Mouse (Mus musculus) kidney, embryonic 16.5 days (tissue): ENCODE data around the gene Ntng2. TPM values are rescaled to one million over a fixed set of nuclear protein-coding genes. Genes with fewer than 3 reads are reported as not detected.
A peak's percentile ranks its signal among the peaks of the same experiment; 100 is the strongest.

Source experiments
- ATAC-seq: fragments of 200-750 bp; cut with Nextera tagmentation; 2 replicates; pipeline ENCODE4 v1.8.0; 2017; ENCODE audit warnings: moderate TSS enrichment; ENCODE audit not compliant: low FRiP score, low TSS enrichment
- H3K27ac ChIP-seq: fragments of 300-500 bp; sonication (generic); 2 replicates; pipeline ENCODE4 v1.5.1; 2014; ENCODE audit warnings: low read length
- H3K27me3 ChIP-seq: fragments of 300-500 bp; sonication (generic); 2 replicates; pipeline ENCODE4 v1.6.1; 2014; ENCODE audit warnings: low read length, control low read depth, mixed read lengths; ENCODE audit not compliant: insufficient read depth
- H3K36me3 ChIP-seq: fragments of 300-500 bp; sonication (generic); 2 replicates; pipeline ENCODE4 v1.6.1; 2014; ENCODE audit warnings: low read length, control low read depth, mixed read lengths; ENCODE audit not compliant: insufficient read depth
- H3K4me1 ChIP-seq: fragments of 300-500 bp; sonication (generic); 2 replicates; pipeline ENCODE4 v1.6.1; 2014; ENCODE audit warnings: low read length, control low read depth, mixed read lengths; ENCODE audit not compliant: insufficient read depth
- H3K4me2 ChIP-seq: fragments of 300-500 bp; sonication (generic); replicated peaks from 2 replicates; pipeline ENCODE4 v1.6.1; 2014; ENCODE audit warnings: low read depth, low read length
- H3K4me3 ChIP-seq: fragments of 300-500 bp; sonication (generic); 2 replicates; pipeline ENCODE4 v1.5.1; 2014; ENCODE audit warnings: mild to moderate bottlenecking, low read length
- H3K9ac ChIP-seq: fragments of 300-500 bp; sonication (generic); replicated peaks from 2 replicates; pipeline ENCODE4 v1.6.1; 2014; ENCODE audit warnings: low read length
- H3K9me3 ChIP-seq: fragments of 300-500 bp; sonication (generic); 2 replicates; pipeline ENCODE4 v1.6.1; 2016; ENCODE audit warnings: low read length, control low read depth
- WGBS: fragments of 180-500 bp; shearing (Covaris S2); extraction: QIAGEN DNeasy Blood & Tissue Kit; methylation state at CpG from one replicate; pipeline ENCODE4 v1.1.7; 2014; 5-methylcytosine and 5-hydroxymethylcytosine counted together
- polyA plus RNA-seq: library from polyadenylated mRNA; unstranded; fragments of >200 nt; fragmentation: Nextera tagmentation; extraction: Ambion mirVana; gene quantifications from 2 replicates; pipeline ENCODE4 v1.2.1, GENCODE M21; 2015

The Ntng2 gene
- polyA plus RNA-seq, 1 experiment from 2014 or later: 5.1 TPM

DNA sequence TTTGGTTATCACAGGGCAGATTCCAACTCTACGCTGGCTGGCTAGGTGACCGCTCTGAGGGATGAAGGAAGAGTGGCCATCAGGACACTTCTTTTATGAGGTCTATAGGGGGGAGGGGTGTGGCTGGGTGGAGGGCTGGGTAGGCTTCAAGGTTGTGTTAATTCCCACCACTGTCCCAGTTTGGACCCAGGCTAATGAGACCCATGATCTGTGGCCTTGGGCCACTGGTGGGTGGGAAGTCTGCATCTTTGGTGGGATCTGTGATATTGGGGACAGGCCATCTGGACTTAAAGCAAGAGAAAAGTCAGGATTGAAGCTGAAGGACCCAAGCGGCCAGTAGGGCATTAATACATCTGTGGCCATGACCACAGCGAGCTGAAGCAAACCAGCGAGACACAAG is 34.0 kb downstream of the Ntng2 start:
- Histone ChIP-seq H3K4me2 (no peak overlapping the region), H3K9ac (no peak overlapping the region), H3K4me1 (no peaks in the 10 kb centered on the region), H3K27ac (no peak overlapping the region), H3K9me3 (no peaks in the 10 kb centered on the region), H3K36me3 (no peaks in the 10 kb centered on the region), H3K4me3 (no peak overlapping the region), H3K27me3 (no peaks in the 10 kb centered on the region)
- WGBS: 77% methylated on average over 5 of the region's 5 CpGs
- ATAC-seq: no peak

DNA sequence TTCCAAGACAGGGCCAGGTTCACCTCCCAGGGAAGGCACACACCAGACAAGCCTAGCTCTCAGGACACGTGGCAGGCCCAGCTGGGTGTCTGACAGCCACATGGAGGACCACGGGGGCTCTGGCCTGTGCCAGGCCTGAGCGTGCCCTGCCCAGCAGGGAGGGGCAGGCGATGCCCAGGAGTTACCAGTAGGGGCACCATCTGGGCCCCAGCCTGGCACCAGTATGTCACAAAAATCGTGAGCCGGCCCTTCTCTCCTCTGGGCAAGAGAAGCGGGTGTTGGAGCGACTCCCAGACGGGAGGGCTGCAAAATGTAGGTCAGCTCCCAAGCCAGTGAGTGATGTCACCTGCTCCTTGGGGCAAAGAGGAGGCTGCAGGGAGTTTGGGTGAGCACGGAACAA is 34.9 kb downstream of the Ntng2 start:
- H3K27me3 ChIP-seq: no peaks in the 10 kb centered on the region
- no peaks in the 10 kb centered on the region for H3K36me3 ChIP-seq
- no peaks in the 10 kb centered on the region for H3K4me1 ChIP-seq
- ATAC-seq: no peak
- H3K27ac ChIP-seq: no peak overlapping the region
- H3K4me3 ChIP-seq: no peak overlapping the region
- no peaks in the 10 kb centered on the region for H3K9me3 ChIP-seq
- WGBS: 70% methylated on average over 9 of the region's 10 CpGs
- H3K4me2 ChIP-seq: no peak overlapping the region
- no peak overlapping the region for H3K9ac ChIP-seq

DNA sequence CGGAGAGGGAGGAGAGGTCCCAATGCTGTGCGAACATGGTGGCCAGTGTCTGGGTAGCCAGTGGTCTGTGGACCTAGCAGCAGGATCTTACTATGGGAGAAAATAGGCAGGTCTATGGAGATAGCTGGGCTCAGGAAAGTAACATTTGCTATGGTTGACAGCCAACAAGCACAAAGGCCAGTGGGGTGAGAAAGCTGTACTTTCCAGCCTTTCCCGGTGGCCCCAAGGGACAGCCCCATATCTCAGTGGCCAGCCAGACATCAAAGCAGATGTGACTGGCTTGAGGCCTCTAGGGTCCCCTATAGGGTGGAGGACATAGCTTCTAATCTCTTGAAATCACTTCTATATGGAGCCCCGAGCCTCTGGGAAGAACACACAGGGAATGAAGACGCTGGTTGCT is 35.8 kb downstream of the Ntng2 start:
- 83% methylated on average over 5 of the region's 5 CpGs for WGBS
- H3K4me2 ChIP-seq: no peak overlapping the region
- no peak overlapping the region for H3K9ac ChIP-seq
- no peaks in the 10 kb centered on the region for H3K36me3 ChIP-seq
- ATAC-seq: no peak
- H3K4me1 ChIP-seq: no peaks in the 10 kb centered on the region
- no peaks in the 10 kb centered on the region for H3K9me3 ChIP-seq
- no peak overlapping the region for H3K27ac ChIP-seq
- H3K27me3 ChIP-seq: no peaks in the 10 kb centered on the region
- H3K4me3 ChIP-seq: no peak overlapping the region

DNA sequence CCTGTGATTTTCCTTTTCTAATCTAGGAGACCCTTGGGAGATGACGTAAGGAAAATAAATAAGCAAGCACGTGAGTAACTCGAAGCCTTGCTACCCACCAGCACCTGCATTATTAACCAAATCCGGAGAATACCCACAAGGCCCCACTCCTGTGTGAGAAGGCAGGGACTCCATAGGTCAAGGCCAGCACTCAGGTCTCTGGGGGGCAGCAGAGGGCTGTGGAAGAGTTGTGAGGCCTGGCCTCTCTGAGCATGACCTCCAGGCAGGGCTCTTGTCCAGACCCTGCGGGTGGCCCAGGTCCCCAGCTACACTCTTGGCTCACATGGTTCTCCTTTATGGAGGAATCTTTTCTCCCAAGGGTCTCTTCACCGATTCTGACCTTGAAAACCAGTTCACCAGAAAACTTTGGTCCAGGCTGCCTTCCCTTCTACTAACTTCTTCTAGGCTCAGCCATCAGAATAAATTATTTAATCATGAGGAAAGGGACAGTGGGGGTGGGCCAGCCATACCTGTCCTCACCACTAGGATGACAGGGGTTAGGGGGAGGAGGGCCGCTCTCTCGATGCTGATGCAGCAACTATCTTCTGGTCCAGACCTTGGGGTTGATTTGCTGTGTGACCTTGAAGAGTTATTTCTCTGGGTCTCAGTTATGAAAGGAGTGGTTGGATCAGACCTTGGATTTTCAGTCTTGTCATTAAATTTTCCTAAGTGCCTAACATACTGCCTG is 36.4 kb downstream of the Ntng2 start:
- 47% methylated on average over 8 of the region's 8 CpGs for WGBS
- no peak overlapping the region for H3K4me3 ChIP-seq
- ATAC-seq: 0 out of 2 replicates have a peak, but pooled peaks have one; percentile 54

DNA sequence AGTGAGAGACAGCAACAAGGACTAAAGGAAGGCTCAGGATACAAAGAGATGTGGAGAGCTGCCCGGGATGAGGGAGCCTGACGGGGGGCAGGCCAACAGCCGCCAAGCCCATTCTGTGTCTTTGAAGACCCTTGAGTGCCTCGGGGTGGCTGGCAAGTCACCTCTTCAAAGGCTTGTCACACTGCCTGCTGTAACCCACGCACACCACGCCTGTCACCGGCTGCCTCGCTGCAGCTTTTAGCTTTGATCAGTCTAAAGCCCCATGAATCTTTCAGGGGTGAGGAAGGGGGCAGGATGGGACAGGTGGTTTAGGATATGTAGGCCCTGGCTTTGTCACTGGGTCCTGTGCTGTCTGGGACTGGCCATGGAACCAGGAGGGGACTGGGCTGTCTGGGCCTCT is 46.6 kb downstream of the Ntng2 start:
- ATAC-seq: no peak
- WGBS: 12% methylated on average over 8 of the region's 8 CpGs
- no peaks in the 10 kb centered on the region for H3K27me3 ChIP-seq

More for the DNA sequence above, 36.4 kb downstream of the Ntng2 start:
- H3K27me3 ChIP-seq: no peaks in the 10 kb centered on the region
- no peak overlapping the region for H3K4me2 ChIP-seq
- H3K9ac ChIP-seq: no peak overlapping the region
- H3K36me3 ChIP-seq: no peaks in the 10 kb centered on the region
- no peaks in the 10 kb centered on the region for H3K4me1 ChIP-seq
- no peaks in the 10 kb centered on the region for H3K9me3 ChIP-seq
- no peak overlapping the region for H3K27ac ChIP-seq

DNA sequence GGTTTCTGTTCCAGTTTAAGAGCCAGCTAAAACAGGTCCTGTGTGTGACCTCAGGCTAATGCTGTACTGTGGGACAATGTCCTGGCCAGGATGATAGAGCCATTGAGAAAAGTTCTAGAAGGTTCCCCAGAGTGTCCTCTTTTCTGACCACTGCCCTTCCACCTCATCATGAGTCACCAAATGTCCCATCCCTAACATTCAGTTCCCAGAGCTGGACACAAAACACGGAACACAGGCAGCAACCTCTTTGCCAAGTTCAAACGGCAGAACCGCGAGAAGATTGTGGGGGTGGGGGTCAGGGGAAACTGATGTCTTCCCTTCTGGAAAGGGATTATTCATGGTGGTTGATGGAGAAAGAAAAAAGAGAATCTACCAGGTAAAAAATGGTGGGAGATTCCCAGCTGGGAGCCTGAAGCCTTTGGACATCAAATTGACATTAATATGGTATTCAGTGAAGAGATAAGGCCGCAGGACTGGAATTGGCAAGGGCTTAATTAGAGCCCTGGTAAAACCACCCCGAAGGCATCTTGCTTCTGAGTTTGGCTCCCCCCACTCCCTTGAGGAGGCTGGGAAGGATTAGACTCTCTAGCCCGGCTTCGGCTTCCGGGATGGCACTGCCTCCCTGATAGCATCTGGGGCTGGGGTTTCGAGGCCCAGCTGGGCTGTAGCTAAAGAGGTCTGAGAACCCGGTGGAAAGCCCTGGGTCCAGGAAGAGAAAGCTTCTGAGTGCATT is 51.4 kb downstream of the Ntng2 start:
- Histone ChIP-seq H3K4me3 (no peak overlapping the region), H3K9me3 (no peaks in the 10 kb centered on the region), H3K36me3 (no peaks in the 10 kb centered on the region), H3K4me1 (no peaks in the 10 kb centered on the region), H3K9ac (no peak overlapping the region), H3K27me3 (peaks cover 10% of the 10 kb centered on the region), H3K4me2 (no peak overlapping the region), H3K27ac (no peak overlapping the region)
- ATAC-seq: no peak
- WGBS: 62% methylated on average over 11 of the region's 11 CpGs

More for the DNA sequence above, 46.6 kb downstream of the Ntng2 start:
- Histone ChIP-seq H3K27ac (no peak overlapping the region), H3K36me3 (no peaks in the 10 kb centered on the region), H3K4me2 (no peak overlapping the region), H3K4me3 (no peak overlapping the region), H3K9me3 (no peaks in the 10 kb centered on the region), H3K9ac (no peak overlapping the region), H3K4me1 (no peaks in the 10 kb centered on the region)

DNA sequence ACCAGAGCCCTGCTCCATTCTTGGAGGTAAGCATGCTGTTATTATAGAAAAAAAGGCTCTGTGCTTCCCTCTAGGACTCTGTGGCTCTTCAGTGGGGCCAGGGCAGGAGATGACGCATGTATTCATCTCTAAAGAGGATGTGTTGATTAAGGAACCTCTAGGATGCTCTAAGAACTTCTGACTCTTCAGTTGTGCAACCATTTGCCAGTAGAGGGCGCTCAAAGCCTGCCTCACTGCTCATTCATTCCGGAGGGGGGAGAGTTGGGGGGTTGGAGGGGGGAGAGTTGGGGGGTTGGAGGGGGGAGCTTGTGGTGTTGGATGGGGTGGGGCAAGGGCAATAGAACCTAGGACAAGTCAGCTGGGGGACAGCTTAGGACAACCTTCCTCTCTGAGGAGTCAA is 52.9 kb downstream of the Ntng2 start:
- Histone ChIP-seq H3K36me3 (no peaks in the 10 kb centered on the region), H3K9ac (no peak overlapping the region), H3K27me3 (peaks cover 23% of the 10 kb centered on the region), H3K4me3 (no peak overlapping the region), H3K9me3 (no peaks in the 10 kb centered on the region), H3K4me2 (no peak overlapping the region), H3K4me1 (peaks cover 5% of the 10 kb centered on the region), H3K27ac (no peak overlapping the region)
- 6% methylated on average over 3 of the region's 3 CpGs for WGBS
- ATAC-seq: no peak

GRCm38 (mm10) chr2:29198446-29198845 is 54.4 kb downstream of the Ntng2 start:
- Histone ChIP-seq H3K36me3 (no peaks in the 10 kb centered on the region), H3K27me3 (peaks cover 24% of the 10 kb centered on the region), H3K9me3 (no peaks in the 10 kb centered on the region), H3K9ac (no peak overlapping the region), H3K4me3 (no peak overlapping the region), H3K4me2 (no peak overlapping the region), H3K27ac (no peak overlapping the region), H3K4me1 (peaks cover 10% of the 10 kb centered on the region)
- ATAC-seq: no peak
- whole genome bisulfite sequencing: 81% methylated on average over 5 of the region's 5 CpGs

GRCm38 (mm10) chr2:29196844-29197243 is 56.0 kb downstream of the Ntng2 start:
- Histone ChIP-seq H3K36me3 (no peaks in the 10 kb centered on the region), H3K27me3 (peaks cover 24% of the 10 kb centered on the region), H3K4me3 (no peak overlapping the region), H3K9ac (no peak overlapping the region), H3K27ac (no peak overlapping the region), H3K9me3 (no peaks in the 10 kb centered on the region), H3K4me1 (peaks cover 10% of the 10 kb centered on the region), H3K4me2 (no peak overlapping the region)
- 61% methylated on average over 12 of the region's 12 CpGs for WGBS
- ATAC-seq: no peak
